Mouse (Mus musculus): ENCODE measurements at regions not wholly inside any gene's neighbourhood (a gene's known extent, or its start where the extent isn't known, plus 50 kb on each side); places are given as distances from the start of the nearest gene placed in this dataset.
A peak's percentile ranks its signal among the peaks of the same experiment; 100 is the strongest.

GRCm38 (mm10) chr1:30362072-30362769 is 511.5 kb downstream of the Phf3 start:
- no peak for DNase-seq (ENCODE audit: low spot score in 2 of 2)
- intact Hi-C loops (cut with DNase I) = no loop called here

GRCm38 (mm10) chr1:30320657-30321262 is 553.0 kb downstream of the Phf3 start:
- intact Hi-C loops (cut with DNase I) = no loop called here
- DNase-seq (ENCODE audit: low spot score in 2 of 2) = no peak

GRCm38 (mm10) chr1:30318195-30318594 is 555.5 kb downstream of the Phf3 start:
- intact Hi-C loops (cut with DNase I) = no loop called here
- no peak for DNase-seq (ENCODE audit: low spot score in 2 of 2)

- no peak for DNase-seq (ENCODE audit: low spot score in 2 of 2)
- intact Hi-C loops (cut with DNase I) = no loop called here
Observed at GRCm38 (mm10) chr1:30289073-30289472, 584.6 kb downstream of the Phf3 start.

- intact Hi-C loops (cut with DNase I) = no loop called here
- peak in 1 of 2 experiments; percentile 1 for DNase-seq (ENCODE audit: low spot score in 2 of 2)
Observed at GRCm38 (mm10) chr1:30262418-30262817, 611.3 kb downstream of the Phf3 start.

- peak; percentile 3 to 5 for DNase-seq (ENCODE audit: low spot score in 2 of 2)
- intact Hi-C loops (cut with DNase I) = no loop called here
Observed at GRCm38 (mm10) chr1:30259547-30259946, 614.2 kb downstream of the Phf3 start.

GRCm38 (mm10) chr1:30216764-30217348 is 656.9 kb downstream of the Phf3 start:
- DNase-seq (ENCODE audit: low spot score in 2 of 2) = no peak
- intact Hi-C loops (cut with DNase I) = no loop called here

- peak in 1 of 2 experiments; percentile 7 for DNase-seq (ENCODE audit: low spot score in 2 of 2)
- intact Hi-C loops (cut with DNase I) = no loop called here
Observed at GRCm38 (mm10) chr1:30204608-30205262, 669.0 kb downstream of the Phf3 start.

GRCm38 (mm10) chr1:30176225-30176624 is 697.5 kb downstream of the Phf3 start:
- intact Hi-C loops (cut with DNase I) = no loop called here
- no peak for DNase-seq (ENCODE audit: low spot score in 2 of 2)

- DNase-seq (ENCODE audit: low spot score in 2 of 2) = peak; percentile 68 to 78
- intact Hi-C loops (cut with DNase I) = no loop called here
Observed at GRCm38 (mm10) chr1:30144997-30145396, 728.7 kb downstream of the Phf3 start.

GRCm38 (mm10) chr1:30114186-30114585 is 759.5 kb downstream of the Phf3 start:
- intact Hi-C loops (cut with DNase I) = no loop called here
- no peak for DNase-seq (ENCODE audit: low spot score in 2 of 2)

Small RNA genes lying in the stretch of these regions (microRNA-seq; reads per million reads assigned to microRNA genes)
- 0 reads per million in 2 experiments for gene Gm27430
